Mouse (Mus musculus) T-helper 1 cell (primary cell): Measurements from ENCODE around the gene Creg1.

Experiments used
- in situ Hi-C: fragments of 300-600 bp; cut with MboI, MseI; formaldehyde crosslinking; loops from one replicate; pipeline ENCODE4 v1.15.1; 2025; ENCODE audit warnings: high pct_unique_total_duplicates

The Creg1 gene

GRCm38 (mm10) chr1:165781426-165781825 lies 17.9 kb downstream of the Creg1 start:
- in situ Hi-C loops: loop anchor here (5.0 kb wide), 1 partner anchor 76 kb away; no protein-coding TSS in a partner anchor

- in situ Hi-C loops: loop anchor here (5.0 kb wide), 1 partner anchor 75 kb away; no protein-coding TSS in a partner anchor
These were observed 18.4 kb downstream of the Creg1 start for GRCm38 (mm10) chr1:165781911-165782310.

DNA sequence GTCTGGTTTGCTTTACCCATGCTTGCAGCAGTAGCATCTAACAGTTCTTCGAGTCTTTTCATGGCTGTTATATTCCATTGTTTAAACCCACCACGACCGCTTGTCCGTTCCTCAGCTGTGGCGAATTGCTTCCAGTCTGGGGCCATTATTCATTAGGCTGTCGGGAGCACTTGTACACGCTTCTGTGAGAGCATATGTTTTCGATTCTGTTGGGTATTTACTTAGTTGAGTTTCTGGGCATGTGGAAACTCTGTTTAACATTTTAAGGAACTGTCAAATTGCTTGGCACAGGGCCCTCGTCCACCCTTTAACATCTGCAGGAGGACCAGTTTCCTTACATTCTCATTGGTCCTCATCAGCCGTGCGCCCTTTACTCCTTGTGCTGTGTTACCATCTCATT lies 22.8 kb downstream of the Creg1 start:
- in situ Hi-C loops: no loop called here

- in situ Hi-C loops: no loop called here
These were observed 25.0 kb downstream of the Creg1 start, which contains the start of gene Cd247 for GRCm38 (mm10) chr1:165788511-165788910. Gene Cd247 (plus strand): TSS chr1:165788681.

DNA sequence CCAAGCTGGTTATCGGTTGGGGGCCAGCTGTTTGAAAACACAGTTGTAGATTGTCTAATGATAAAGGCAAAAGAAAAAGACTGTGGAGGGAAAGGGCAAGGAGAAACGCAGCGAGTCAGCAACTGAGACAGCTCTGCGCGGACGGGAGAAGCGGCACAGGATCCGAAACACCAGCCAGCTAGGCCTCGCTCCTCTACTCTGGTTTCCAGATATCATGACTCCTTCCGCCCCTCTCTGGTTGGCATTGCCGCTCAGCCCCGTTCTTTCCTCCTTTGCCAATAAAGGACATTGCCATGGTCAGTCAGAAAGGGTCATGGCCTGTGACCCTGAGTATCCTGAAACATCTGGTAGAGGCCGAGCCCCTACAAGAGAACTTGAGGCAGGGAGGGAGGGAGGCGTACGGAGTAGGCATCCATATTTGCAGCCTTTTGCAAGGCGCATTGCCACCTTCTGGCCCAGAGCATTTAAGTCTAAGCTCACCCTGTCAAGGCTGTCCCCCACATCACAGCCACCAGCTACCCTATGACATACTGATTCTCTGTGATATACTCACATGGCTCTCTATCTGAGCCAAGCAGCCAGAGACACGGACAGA lies 25.6 kb downstream of the Creg1 start:
- in situ Hi-C loops: no loop called here

GRCm38 (mm10) chr1:165789963-165790362 lies 26.4 kb downstream of the Creg1 start:
- in situ Hi-C loops: no loop called here

- in situ Hi-C loops: no loop called here
These were observed 27.1 kb downstream of the Creg1 start for GRCm38 (mm10) chr1:165790461-165791210.

- in situ Hi-C loops: no loop called here
These were observed 27.9 kb downstream of the Creg1 start for GRCm38 (mm10) chr1:165791411-165791810.

GRCm38 (mm10) chr1:165801709-165802310 lies 38.3 kb downstream of the Creg1 start:
- in situ Hi-C loops: loop anchor here (10.0 to 25.0 kb wide), 2 partner anchors 607 to 1740 kb away; partner anchors contain the start of genes Sell and Sft2d2

GRCm38 (mm10) chr1:165803107-165803506 lies 39.6 kb downstream of the Creg1 start:
- in situ Hi-C loops: loop anchor here (10.0 to 25.0 kb wide), 2 partner anchors 608 to 1741 kb away; partner anchors contain the start of genes Sell and Sft2d2

GRCm38 (mm10) chr1:165804133-165804532 lies 40.6 kb downstream of the Creg1 start:
- in situ Hi-C loops: loop anchor here (10.0 to 25.0 kb wide), 2 partner anchors 609 to 1742 kb away; partner anchors contain the start of genes Sell and Sft2d2

- in situ Hi-C loops: loop anchor here (25.0 kb wide), 1 partner anchor 1748 kb away; the partner anchor contains the start of gene Sell
These were observed 47.1 kb downstream of the Creg1 start for GRCm38 (mm10) chr1:165810633-165811032.

GRCm38 (mm10) chr1:165811170-165811569 lies 47.6 kb downstream of the Creg1 start:
- in situ Hi-C loops: loop anchor here (25.0 kb wide), 1 partner anchor 1749 kb away; the partner anchor contains the start of gene Sell

GRCm38 (mm10) chr1:165812775-165813174 lies 49.2 kb downstream of the Creg1 start:
- in situ Hi-C loops: loop anchor here (25.0 kb wide), 1 partner anchor 1750 kb away; the partner anchor contains the start of gene Sell

- in situ Hi-C loops: loop anchor here (25.0 kb wide), 1 partner anchor 1752 kb away; the partner anchor contains the start of gene Sell
These were observed 50.6 kb downstream of the Creg1 start for GRCm38 (mm10) chr1:165814116-165814515.

DNA sequence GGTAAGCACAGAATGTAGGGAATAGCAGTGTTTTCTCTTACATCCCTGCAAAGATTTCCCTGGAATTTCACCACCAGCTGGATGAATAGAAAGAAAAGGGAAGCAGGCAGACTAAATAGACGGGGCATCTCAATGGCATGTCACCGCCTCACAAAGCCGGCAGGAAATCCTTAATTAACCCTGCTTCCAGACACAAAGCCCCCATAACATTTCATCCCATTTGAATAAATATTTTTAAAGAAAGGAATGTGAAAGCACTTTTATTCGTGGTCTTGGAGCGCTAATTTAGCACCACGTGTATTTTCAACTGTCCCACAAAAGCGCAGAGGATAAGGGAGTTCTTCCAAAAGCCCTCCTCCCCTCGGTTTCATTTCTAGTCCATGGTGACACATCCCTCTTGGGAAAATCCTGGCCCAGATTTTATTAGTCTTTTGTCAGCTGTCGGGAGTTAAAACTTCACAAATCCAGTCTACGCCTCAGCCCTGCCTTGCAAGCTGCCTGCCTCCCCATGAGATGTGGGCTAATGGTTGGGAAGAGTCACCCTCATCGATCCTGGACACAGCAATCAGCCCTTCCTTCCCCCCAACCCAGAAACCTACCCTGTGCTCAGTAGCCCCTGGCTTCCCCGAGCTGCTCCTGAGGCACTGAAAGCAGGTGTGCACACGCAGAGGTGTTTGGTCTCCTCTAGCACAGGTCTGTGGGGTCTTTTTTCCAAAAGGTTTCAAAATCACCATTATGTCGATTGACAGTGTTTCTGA lies 51.2 kb downstream of the Creg1 start:
- in situ Hi-C loops: loop anchor here (25.0 kb wide), 1 partner anchor 1752 kb away; the partner anchor contains the start of gene Sell

- in situ Hi-C loops: loop anchor here (25.0 kb wide), 1 partner anchor 1754 kb away; the partner anchor contains the start of gene Sell
These were observed 52.8 kb downstream of the Creg1 start for GRCm38 (mm10) chr1:165816391-165816790.

GRCm38 (mm10) chr1:165817264-165817663 lies 53.7 kb downstream of the Creg1 start:
- in situ Hi-C loops: loop anchor here (25.0 kb wide), 1 partner anchor 1755 kb away; the partner anchor contains the start of gene Sell

- in situ Hi-C loops: loop anchor here (25.0 kb wide), 1 partner anchor 1756 kb away; the partner anchor contains the start of gene Sell
These were observed 54.8 kb downstream of the Creg1 start for GRCm38 (mm10) chr1:165818145-165818860.

DNA sequence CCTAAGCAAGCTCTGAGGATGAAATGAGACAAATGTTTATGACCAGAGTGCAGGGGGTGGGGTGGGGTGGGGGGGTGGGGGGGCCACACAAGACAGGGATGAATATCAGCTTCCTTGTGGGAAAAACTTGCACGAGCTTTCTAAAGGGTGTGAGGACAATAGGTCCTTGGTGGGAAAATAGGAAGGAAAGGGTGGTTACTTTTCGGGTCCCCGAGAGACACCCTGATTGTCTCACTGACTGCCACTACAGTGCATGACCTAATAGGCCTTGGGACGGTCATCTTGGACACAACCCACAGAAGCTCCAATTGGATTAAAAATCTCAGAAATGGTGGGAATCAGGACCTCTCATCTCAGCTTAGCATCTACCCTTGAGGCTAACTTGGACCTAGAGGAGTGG lies 55.6 kb downstream of the Creg1 start:
- in situ Hi-C loops: loop anchor here (25.0 kb wide), 1 partner anchor 1757 kb away; the partner anchor contains the start of gene Sell
